Mouse (Mus musculus): ENCODE measurements around the gene Cpt1c. TPM values are rescaled to one million over a fixed set of nuclear protein-coding genes. Genes with fewer than 3 reads are reported as not detected.

Gene Cpt1c
- polyA plus RNA-seq, 1 experiment from 2014 or later: 19.4 TPM

Small RNA genes lying within 50 kb of the gene (microRNA-seq; reads per million reads assigned to microRNA genes)
- 0.77 reads per million for gene Mir7054

Other genes with a start within 250 kb of the Cpt1c start
- 32.5 and 33.2 TPM in 2 replicates for gene Vrk3, start 226.4 kb downstream of the Cpt1c start, polyA plus RNA-seq (2015; fragmentation: Nextera tagmentation; extraction: Ambion mirVana)
- gene Zfp473, start 223.8 kb downstream of the Cpt1c start, polyA plus RNA-seq (2015; fragmentation: Nextera tagmentation; extraction: Ambion mirVana): 2.1 and 2.3 TPM in 2 replicates
- gene Nup62, start 158.8 kb downstream of the Cpt1c start, polyA plus RNA-seq (2015; fragmentation: Nextera tagmentation; extraction: Ambion mirVana): 79.3 and 79.8 TPM in 2 replicates
- 1.3 and 1.4 TPM in 2 replicates for gene Il4i1, start 158.5 kb downstream of the Cpt1c start, polyA plus RNA-seq (2015; fragmentation: Nextera tagmentation; extraction: Ambion mirVana)
- gene Atf5, start 158.2 kb downstream of the Cpt1c start, polyA plus RNA-seq (2015; fragmentation: Nextera tagmentation; extraction: Ambion mirVana): 5.3 and 6.4 TPM in 2 replicates
- gene Akt1s1, start 125.9 kb downstream of the Cpt1c start, polyA plus RNA-seq (2015; fragmentation: Nextera tagmentation; extraction: Ambion mirVana): 110 and 112 TPM in 2 replicates
- gene Tbc1d17, start 125.8 kb downstream of the Cpt1c start, polyA plus RNA-seq (2015; fragmentation: Nextera tagmentation; extraction: Ambion mirVana): 64.5 and 72.0 TPM in 2 replicates
- 25.5 and 32.7 TPM in 2 replicates for gene Pnkp, start 117.7 kb downstream of the Cpt1c start, polyA plus RNA-seq (2015; fragmentation: Nextera tagmentation; extraction: Ambion mirVana)
- 291 and 320 TPM in 2 replicates for gene Ptov1, start 105.1 kb downstream of the Cpt1c start, polyA plus RNA-seq (2015; fragmentation: Nextera tagmentation; extraction: Ambion mirVana)
- gene Med25, start 82.1 kb downstream of the Cpt1c start, polyA plus RNA-seq (2015; fragmentation: Nextera tagmentation; extraction: Ambion mirVana): 88.7 and 91.0 TPM in 2 replicates
- 22.2 and 24.2 TPM in 2 replicates for gene Fuz, start 78.8 kb downstream of the Cpt1c start, polyA plus RNA-seq (2015; fragmentation: Nextera tagmentation; extraction: Ambion mirVana)
- 61.5 and 61.6 TPM in 2 replicates for gene Ap2a1, start 45.4 kb downstream of the Cpt1c start, polyA plus RNA-seq (2015; fragmentation: Nextera tagmentation; extraction: Ambion mirVana)
- gene Tsks, start 31.6 kb downstream of the Cpt1c start, polyA plus RNA-seq (2015; fragmentation: Nextera tagmentation; extraction: Ambion mirVana): 0.09 and 0.14 TPM in 2 replicates
- 396 and 430 TPM in 2 replicates for gene Prmt1, start 11.7 kb upstream of the Cpt1c start, polyA plus RNA-seq (2015; fragmentation: Nextera tagmentation; extraction: Ambion mirVana)
- gene Irf3, start 22.8 kb upstream of the Cpt1c start, polyA plus RNA-seq (2015; fragmentation: Nextera tagmentation; extraction: Ambion mirVana): 89.5 and 94.4 TPM in 2 replicates
- gene Bcl2l12, start 23.9 kb upstream of the Cpt1c start, polyA plus RNA-seq (2015; fragmentation: Nextera tagmentation; extraction: Ambion mirVana): 47.3 and 47.7 TPM in 2 replicates
- gene Scaf1, start 41.5 kb upstream of the Cpt1c start, polyA plus RNA-seq (2015; fragmentation: Nextera tagmentation; extraction: Ambion mirVana): 32.4 and 39.3 TPM in 2 replicates
- 58.0 and 59.8 TPM in 2 replicates for gene Rras, start 43.1 kb upstream of the Cpt1c start, polyA plus RNA-seq (2015; fragmentation: Nextera tagmentation; extraction: Ambion mirVana)
- 9.1 and 9.6 TPM in 2 replicates for gene Prr12, start 78.0 kb upstream of the Cpt1c start, polyA plus RNA-seq (2015; fragmentation: Nextera tagmentation; extraction: Ambion mirVana)
- 52.8 and 55.5 TPM in 2 replicates for gene Nosip, start 87.6 kb upstream of the Cpt1c start, polyA plus RNA-seq (2015; fragmentation: Nextera tagmentation; extraction: Ambion mirVana)
- gene Prrg2, start 87.8 kb upstream of the Cpt1c start, polyA plus RNA-seq (2015; fragmentation: Nextera tagmentation; extraction: Ambion mirVana): 20.5 and 24.7 TPM in 2 replicates
- gene Rcn3, start 117.4 kb upstream of the Cpt1c start, polyA plus RNA-seq (2015; fragmentation: Nextera tagmentation; extraction: Ambion mirVana): 320 and 325 TPM in 2 replicates
- gene Fcgrt, start 129.0 kb upstream of the Cpt1c start, polyA plus RNA-seq (2015; fragmentation: Nextera tagmentation; extraction: Ambion mirVana): 92.1 and 94.1 TPM in 2 replicates
- gene Rps11, start 149.6 kb upstream of the Cpt1c start, polyA plus RNA-seq (2015; fragmentation: Nextera tagmentation; extraction: Ambion mirVana): 1,420 and 1,462 TPM in 2 replicates
- 1,296 and 1,308 TPM in 2 replicates for gene Rpl13a, start 153.9 kb upstream of the Cpt1c start, polyA plus RNA-seq (2015; fragmentation: Nextera tagmentation; extraction: Ambion mirVana)
- 0.42 TPM in 1 of 2 replicates, not detected in the other for gene Gm45713, start 161.4 kb upstream of the Cpt1c start, polyA plus RNA-seq (2015; fragmentation: Nextera tagmentation; extraction: Ambion mirVana)
- gene Flt3l, start 161.6 kb upstream of the Cpt1c start, polyA plus RNA-seq (2015; fragmentation: Nextera tagmentation; extraction: Ambion mirVana): 2.2 and 2.5 TPM in 2 replicates
- gene Pih1d1, start 179.5 kb upstream of the Cpt1c start, polyA plus RNA-seq (2015; fragmentation: Nextera tagmentation; extraction: Ambion mirVana): 80.3 and 90.0 TPM in 2 replicates
- 49.3 and 58.7 TPM in 2 replicates for gene Aldh16a1, start 179.7 kb upstream of the Cpt1c start, polyA plus RNA-seq (2015; fragmentation: Nextera tagmentation; extraction: Ambion mirVana)
- 0.13 TPM in 1 of 2 replicates, not detected in the other for gene Slc17a7, start 189.1 kb upstream of the Cpt1c start, polyA plus RNA-seq (2015; fragmentation: Nextera tagmentation; extraction: Ambion mirVana)
- gene Gfy, start 204.7 kb upstream of the Cpt1c start, polyA plus RNA-seq (2015; fragmentation: Nextera tagmentation; extraction: Ambion mirVana): not detected in 2 replicates
- not detected in 2 replicates for gene Pth2, start 206.1 kb upstream of the Cpt1c start, polyA plus RNA-seq (2015; fragmentation: Nextera tagmentation; extraction: Ambion mirVana)
- gene Ccdc155, start 230.0 kb upstream of the Cpt1c start, polyA plus RNA-seq (2015; fragmentation: Nextera tagmentation; extraction: Ambion mirVana): 0.55 and 0.64 TPM in 2 replicates
- 1.1 and 1.4 TPM in 2 replicates for gene Dkkl1, start 237.3 kb upstream of the Cpt1c start, polyA plus RNA-seq (2015; fragmentation: Nextera tagmentation; extraction: Ambion mirVana)
- gene Tead2, start 240.9 kb upstream of the Cpt1c start, polyA plus RNA-seq (2015; fragmentation: Nextera tagmentation; extraction: Ambion mirVana): 123 and 141 TPM in 2 replicates